Mouse (Mus musculus) embryo, embryonic 11.5 days (tissue): ENCODE results near the gene Cfap299.

ENCODE experiments used
- DNase-seq: peaks from one replicate; pipeline ENCODE4 v3.0.0-alpha.2; 2012; ENCODE audit warnings: low read depth, low spot score

Cfap299 gene

DNA sequence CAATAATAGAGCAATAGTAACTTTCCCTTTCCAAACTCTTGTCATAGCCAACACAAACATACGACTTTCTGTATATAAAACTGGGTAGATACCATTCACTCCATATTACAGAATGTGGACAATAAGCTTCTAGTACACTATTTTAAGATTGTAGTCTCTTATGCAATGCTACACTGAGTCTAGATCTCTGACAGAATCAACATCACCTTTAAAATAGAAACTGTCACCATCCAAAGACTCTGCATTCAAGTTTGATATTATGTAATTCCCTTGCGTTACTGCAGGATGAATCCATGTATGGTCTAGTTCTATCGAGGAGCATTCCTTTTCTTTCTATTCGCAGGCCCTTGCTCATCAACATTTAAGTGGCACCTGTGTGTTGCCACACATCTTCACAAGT is 477.4 kb downstream of the Cfap299 start:
- no peak for DNase-seq

- no peak for DNase-seq
Observed at GRCm38 (mm10) chr5:98807022-98807421, 477.9 kb downstream of the Cfap299 start.

GRCm38 (mm10) chr5:98807953-98808352 is 478.8 kb downstream of the Cfap299 start:
- no peak for DNase-seq

DNA sequence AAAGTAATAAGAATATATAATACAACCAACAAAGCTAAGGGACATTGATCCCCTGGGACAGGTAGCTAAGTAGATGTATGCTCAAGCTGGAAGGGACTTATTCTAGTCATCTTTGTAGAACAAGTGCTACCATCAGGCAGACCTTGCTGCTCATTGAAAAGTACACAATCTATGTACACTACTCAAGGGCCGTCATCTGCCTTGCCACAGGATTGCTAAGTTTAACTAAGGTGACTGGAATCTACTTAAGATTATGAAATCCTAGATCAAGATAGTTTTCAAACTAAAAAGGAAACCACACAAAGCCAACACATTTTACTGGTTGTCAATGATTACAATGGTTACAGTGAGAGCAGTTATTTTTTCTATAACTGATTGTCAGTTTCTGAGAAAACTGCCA is 483.3 kb downstream of the Cfap299 start:
- DNase-seq, result no peak

- no peak for DNase-seq
Observed at GRCm38 (mm10) chr5:98815269-98815668, 486.2 kb downstream of the Cfap299 start.

DNA sequence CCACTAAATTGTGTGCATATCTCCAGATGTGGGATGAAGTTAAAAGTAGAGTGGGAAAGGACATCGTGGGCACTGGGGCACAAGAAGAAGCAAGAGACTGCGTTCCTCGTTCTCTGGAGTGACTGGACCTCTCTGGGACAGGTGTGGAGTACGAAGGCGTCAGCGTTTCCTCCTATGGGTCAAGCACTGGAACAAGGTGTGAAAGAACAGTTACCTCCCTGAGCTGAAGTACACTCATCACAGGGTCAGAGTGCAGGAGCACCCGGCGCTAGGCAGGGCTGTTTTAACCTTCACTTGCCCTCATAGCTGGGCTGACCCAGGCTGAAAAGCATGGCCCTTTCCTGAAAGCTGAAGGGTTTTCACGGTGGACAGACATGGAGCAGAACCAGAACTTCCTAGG is 504.7 kb downstream of the Cfap299 start:
- DNase-seq, result no peak

DNA sequence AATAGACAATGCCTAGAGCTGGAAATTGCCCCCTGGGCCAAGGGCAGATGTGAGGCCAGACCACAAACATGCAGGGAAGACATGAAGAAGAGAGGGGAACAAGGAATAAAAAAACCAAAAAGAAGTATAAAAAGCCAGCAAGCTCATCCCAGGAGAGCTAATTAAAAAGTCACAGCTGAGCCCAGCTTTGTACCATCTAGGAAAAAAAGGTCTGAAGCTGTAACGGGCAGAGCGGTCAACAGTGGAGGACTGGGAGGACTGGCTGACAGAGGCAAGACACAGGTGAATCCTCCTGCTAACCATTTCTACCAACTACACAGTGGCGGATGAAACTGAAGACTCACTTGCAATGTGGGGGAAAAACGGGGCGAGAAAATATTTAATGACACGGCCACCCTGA is 505.2 kb downstream of the Cfap299 start:
- no peak for DNase-seq

DNA sequence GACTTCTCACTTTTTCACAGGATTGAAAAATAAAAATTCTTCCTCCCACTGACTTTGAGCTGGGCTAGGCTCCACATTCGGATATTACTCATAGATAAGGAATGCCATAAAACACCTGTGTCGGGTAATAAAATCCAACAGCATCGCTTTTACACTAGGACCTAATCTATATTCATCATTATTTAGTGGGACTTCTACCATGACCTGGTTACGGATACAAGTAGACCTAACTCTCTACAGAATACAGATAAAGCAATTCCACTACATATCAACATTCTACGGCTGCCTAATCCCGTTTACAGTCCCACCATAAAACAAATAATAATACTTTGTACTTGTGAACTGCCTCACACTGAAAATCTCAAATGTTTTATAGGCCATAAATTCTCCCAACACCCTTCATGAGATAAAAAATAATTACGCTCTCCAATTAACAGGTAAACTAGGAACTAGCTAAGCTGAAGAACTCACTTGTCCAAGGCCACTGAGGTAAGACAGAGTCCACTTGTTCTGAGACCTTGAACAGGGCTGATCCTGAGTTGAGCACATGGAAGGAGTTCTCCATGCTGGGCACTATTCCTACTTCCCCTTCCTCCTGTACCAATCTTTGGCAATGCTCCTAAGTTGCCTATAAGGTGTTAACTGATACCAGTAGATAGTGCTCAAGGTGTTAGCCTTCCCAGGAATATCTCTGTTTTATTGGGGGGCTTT is 513.7 kb downstream of the Cfap299 start:
- no peak for DNase-seq

- DNase-seq, result no peak
Observed at GRCm38 (mm10) chr5:98844664-98845063, 515.6 kb downstream of the Cfap299 start.
